Mouse (Mus musculus) right cerebral cortex, postnatal 4 days (tissue): ENCODE measurements at regions not wholly inside any gene's neighbourhood (a gene's known extent, or its start where the extent isn't known, plus 50 kb on each side); places are given as distances from the start of the nearest gene placed in this dataset.

Experiments
- DNase-seq: peaks from one replicate; pipeline ENCODE4 v3.0.0-alpha.2; 2022

DNA sequence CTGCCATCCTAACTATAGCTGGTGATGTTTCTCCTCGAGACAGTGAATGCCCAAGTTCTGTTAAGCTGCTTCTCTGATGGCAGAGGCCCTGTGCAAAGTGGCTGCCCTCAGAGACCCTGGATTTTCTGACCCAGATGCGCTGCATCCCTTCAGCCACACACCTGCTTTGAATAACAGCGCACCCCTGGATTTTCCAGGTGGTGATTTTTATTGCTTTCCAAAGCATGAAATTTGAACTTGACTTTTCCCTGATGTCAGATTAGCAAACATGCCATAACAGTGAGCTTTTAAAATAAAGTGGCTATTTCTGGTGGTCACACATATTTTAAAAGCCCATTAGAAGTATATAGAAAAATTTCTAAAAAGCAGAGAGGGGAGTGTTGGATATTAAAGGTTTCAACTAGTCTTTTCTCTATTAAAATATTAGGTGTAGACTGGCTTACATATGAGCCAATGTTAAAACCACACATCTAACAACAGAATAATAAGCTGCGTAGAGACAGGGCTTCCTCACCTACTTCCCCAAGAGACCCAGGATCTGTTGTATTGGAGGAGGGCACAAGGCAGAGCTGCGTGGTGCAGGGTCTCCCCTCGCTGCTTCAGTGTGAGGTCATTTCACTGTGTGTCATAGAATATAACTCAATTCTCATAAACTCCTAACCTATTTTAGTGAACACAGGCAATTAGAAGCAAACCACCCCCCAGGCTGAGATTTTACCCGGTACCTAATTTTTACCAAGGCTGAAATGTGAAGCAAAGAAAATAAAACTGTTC, 280.3 kb downstream of the Ccdc91 start:
- DNase-seq = no peak

DNA sequence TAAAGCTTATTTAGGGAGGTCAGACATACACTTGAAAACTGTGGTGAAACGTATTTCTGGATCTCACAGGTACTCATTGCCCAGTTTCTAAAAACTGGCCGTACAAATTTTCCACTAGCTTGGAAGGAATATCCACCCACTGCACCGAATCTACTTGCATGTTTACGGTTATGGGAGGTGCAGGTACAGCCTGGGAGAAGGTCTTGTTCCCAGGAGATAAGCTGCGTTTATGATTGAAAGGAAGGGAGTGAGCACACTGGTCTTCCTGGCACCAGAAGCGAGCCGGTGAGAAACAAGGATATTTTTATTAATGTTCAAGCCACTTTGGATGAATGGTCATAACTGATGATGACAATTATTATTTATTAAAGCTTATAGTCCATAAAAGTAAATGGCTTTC, 283.9 kb downstream of the Ccdc91 start:
- DNase-seq = no peak

DNA sequence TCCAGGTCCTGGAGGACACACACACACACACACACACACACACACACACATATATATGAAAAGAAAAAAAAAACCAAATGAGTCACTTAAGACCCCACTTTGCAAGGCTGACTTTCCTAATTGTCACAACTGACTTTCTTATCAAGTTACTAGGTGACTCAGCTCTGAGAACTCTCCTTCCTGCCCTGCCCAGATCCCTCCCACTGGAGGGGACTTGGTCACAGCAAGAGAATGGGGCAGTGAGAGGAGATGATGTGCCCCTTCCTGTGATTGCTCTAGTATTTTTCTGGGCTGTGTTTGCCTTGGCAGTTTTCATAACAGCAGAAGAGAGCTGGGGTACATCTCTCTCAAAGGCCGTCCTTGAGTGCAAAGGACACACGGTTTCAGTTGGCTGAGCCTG, 284.5 kb downstream of the Ccdc91 start:
- DNase-seq = no peak

DNA sequence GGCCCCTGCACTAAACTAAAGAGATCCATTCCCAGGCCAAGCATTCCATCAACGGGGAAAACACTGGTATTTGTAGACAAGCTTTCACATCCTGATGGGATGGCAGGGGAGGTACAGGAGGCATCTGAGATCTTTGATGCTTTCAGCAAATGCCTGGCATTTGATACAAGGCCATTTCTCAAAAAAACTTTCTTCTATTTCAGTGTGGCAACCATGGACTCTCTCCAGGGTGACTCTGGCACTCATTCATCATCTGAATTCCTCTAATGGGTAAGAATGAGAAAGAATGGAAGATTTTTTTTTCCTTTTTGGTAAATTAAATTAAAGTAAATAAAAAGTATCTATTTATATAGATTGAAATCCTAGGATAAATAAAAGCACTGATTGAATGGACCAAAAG, 281.8 kb upstream of the Far2 start:
- no peak for DNase-seq

DNA sequence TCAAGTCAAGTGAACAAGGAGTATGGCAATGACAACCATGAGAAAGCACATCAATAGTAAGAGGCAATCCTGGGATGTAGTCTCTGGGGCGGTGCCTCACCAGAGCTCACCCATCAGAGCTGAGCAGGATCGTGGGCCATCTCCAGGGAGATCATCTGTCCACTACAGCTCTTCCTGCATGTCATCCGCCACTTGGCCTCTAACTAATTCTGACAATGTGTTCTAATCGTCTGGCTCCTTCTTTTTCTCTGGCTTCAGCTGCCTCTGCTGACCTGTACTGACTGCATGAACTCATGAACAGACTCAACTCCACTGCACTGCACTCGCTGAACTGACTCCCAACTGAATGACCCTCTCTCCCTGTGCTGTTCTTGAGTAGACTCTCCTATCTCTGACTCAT, 277.9 kb upstream of the Far2 start:
- DNase-seq = no peak

DNA sequence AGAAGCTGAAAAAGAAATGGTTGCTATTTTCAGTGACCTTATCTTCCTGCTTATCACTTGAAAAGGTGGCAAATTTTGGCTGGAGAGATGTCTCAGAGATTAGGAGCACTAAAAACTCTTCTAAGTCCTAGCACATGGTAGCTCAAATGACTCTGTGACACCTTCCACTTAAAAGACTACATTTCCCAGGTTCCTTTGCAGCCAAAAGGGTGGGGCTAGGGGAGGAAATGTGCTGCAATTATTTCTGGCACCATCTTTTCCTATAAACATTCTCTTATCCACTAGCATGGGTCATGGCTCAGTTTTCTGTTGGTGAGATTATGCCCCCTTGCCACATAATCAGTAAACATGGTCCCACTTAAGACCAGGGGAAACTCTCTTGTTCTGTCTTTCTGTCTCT, 277.0 kb upstream of the Far2 start:
- DNase-seq = no peak

DNA sequence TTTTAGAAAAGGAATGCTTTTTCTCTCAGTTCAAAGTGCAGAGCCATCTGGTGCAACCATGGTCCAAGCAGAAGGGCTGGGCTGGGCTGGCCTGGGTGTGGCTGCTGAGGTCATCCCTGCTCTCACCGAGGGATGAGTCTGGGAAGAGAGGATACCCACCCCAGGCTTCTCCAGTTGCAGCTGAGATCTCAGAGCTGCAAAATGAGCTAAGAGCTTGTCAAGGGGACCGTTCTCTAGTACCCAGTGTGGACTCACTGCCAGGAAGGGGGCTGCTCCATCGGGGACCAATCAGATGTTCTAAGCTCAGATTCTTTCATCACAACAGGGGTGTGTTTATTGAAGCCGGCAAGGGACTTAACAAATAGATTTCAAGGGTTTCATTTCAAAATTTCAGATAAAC, 275.6 kb upstream of the Far2 start:
- DNase-seq = peak; percentile 33

DNA sequence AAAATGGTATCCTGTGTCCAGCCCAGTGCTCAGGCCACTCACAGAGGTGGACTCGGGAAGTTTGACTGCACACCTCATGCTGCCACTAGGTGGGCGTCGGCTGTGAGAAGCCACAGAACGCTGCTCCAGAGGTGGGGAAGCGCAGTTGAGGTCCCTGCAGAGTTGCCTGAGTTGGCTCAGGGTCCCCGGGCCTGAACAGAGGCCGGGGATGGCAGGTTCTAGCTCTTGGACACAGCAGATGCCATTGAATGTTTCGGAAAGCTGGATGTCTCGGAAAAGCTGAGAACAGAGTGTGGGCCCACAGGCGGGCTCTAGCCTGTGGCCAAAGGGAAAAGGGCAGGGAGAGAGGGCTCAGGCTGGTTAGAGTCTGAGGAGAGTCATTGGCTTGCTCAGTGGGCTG, 273.2 kb upstream of the Far2 start:
- no peak for DNase-seq

DNA sequence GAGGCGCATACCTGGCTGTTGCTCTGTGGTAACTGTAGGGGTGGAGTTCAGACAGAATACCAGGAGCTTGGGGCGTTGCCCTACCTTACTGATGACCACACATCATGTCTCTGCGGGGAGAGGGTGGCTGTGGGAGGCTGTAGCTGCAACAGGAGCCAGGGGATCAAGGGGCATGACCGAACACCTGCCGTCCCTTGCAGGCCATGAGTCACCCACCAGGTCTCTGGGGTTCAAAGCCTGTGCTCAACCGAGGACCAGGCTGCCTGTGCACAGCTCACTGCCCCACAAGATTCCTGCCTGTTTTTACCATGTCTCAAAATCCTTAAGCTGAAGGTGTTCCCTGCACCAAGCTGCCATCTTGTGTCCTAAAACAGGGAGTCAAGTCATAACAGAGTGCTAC, 272.4 kb upstream of the Far2 start:
- no peak for DNase-seq

DNA sequence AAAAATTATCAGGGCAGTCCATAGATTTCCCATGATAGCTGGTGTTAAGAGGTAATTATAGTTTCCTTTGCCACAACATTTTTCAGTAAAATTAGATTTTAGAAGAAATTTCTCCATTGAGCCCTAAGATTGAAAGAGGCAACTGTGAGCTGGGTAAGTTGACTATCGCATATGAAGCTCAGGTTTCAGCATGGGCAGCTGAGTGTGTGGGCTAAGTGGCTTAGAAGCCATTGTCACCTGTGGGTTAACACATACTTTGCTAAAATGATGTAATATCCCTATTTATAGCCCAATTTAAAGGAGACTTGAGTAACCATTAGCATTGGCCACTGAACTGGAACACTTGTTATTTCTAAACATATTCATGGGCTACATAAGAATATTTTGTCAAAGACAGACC, 267.6 kb upstream of the Far2 start:
- DNase-seq = no peak

DNA sequence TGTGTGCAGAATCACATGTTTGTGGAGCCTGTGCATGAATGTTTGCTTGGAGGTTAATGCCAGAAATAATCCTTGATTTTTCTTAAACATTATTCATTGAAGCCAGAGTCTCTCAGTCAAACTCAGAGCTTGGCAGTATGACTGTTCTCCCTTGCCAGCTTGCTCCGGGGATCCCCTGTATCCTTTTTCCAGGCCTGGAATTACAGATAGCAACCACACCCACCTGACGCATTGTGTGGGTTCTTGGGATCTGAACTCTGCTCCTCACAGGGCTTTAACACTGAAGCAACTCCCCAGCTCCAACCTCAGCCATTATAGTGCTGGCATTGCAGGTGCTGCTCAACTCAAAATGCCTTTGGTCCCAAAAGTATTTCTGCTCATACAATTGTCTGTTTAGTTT, 262.8 kb upstream of the Far2 start:
- DNase-seq = no peak

DNA sequence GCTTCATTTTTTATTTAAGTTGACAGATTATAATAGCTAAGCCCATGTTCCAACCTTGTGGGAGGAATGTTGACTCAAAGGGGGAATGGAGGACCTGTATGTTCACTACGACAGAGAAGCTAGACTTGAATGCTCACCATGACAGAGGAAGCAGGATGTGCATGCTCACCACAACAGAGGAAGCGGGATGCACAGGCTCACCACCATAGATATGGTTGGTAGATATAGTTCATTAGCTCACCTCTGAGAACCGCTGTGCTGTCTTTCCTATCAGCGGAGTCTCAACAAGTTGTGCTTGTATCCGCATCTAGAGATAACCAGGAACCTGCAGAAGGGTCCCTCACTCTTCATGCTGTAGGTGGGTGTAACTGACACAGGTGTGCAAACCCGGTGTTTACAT, 262.2 kb upstream of the Far2 start:
- no peak for DNase-seq

DNA sequence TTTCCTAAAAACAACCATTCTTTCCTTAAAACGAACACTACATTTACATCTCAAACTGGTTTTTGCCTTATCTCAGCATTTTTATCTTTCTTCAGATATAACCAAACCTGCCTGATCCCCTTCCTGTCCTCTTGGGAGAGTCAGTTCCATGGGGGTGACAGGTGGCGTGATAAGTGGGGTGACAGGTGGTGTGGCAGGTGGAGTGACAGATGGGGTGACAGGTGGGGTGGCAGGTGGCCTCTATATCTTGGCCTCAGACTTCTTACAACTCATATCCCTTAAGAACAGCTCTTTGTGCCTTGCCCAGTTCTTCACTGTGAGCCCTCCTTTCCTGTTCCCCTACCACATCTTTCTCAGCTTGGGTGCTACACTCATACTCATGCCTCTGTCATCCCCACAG, 259.0 kb upstream of the Far2 start:
- DNase-seq = no peak

DNA sequence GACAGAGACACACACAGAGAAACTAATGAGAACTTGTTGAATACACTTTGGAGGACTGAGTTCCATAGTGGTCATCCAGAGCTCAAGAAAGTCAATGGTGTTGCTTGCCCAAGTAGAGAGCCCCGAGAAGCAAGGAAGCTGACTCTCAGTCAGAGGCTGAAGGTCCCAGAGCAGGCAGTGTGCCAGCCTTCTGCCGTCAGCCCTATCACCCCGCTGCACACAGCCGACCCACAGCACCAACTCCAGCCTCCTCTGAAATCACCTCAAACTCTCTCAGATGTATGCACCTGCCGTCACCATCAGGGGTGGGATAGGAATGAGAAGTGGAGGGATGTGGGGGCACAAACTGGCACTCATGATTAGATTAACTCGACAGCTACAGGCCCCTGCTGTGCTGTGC, 257.9 kb upstream of the Far2 start:
- no peak for DNase-seq

DNA sequence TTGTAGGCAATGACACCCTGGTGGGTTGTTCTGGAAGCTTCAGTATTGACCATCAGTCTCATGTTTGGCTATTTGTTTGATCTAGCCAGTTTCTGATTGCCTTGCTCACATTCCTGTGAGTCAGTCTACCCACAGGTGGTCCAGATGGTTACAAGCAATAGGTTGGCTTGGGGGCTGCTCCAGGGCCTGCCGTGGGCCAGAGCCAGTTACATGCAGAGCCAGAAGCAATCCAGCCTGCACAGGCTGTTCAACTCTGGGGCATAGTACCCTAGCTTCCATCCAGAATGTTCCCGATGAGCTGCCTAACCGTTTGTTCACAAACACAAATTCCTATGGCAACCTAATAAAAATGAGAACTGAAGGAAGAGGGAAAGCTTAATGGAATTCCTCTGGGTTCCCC, 253.2 kb upstream of the Far2 start:
- no peak for DNase-seq

DNA sequence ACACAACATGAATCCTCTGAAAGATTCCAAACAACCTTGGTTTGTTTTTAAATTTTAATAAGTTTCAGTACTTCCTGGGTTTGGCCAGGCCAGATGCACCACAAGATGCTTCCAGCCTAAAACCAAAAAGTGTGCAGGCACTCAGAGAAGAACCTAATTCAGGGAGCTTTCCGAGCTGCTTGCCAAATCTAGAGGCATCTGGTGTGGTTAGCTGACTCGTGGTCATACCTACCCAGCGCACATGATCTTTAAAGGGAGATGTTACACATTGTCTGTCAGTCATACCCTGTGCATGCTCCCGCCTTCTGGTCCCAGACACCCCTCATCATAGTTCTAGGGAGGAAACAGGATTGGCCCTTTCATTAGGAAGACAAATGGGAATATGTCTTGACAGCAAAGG, 252.7 kb upstream of the Far2 start:
- DNase-seq = no peak

DNA sequence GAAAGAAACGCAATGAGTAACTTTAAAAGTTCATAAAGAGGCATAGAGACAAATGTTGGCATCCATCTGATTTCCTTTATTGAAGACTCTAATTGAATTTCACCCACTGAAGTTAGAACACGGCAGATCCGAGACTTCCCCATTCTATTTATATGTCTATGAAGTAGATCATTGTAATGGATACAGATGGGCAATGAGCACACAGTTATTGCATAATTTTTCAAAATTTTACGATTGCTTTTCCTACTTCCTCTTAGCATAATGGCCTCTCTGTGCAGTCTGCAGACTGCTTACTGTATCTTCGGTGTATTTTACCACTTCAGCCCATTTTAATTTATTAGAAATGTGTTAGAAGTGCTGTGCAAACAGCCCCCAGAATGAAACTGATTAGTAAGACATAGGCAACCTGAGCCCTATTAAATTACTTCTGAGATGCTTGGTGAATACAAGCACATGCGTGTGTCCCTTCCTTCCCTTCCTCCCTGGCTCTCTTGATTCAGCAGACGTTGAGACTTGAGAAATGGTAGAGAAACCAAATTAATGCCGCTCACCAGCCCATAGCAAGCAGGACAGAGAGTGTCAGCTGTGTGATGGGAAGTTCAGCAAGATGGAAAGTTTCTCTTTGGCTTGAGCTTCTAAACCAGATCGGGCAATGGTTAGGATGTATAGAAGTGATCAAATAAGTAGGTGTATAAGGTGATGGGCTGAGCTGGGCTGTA, 247.9 kb upstream of the Far2 start:
- DNase-seq = no peak

DNA sequence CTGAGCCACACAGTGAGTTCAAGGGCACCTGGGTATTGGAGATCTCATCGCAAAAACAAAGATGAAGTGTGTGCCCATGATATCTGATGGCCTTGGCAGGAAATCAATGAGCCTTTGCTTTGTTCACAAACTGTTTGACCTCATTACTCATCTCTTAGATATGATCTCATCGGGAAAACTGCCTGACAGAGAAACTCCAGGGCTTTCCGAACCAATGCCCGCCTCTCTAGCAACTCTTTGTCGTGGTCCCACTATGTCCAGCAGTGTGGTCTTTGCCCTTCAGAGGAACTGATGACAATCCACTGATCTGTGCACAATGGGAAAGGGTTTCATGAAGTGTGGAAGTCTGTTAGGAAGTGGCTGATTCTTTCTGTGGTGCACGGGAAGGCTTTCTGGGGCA, 247.2 kb upstream of the Far2 start:
- DNase-seq = no peak

DNA sequence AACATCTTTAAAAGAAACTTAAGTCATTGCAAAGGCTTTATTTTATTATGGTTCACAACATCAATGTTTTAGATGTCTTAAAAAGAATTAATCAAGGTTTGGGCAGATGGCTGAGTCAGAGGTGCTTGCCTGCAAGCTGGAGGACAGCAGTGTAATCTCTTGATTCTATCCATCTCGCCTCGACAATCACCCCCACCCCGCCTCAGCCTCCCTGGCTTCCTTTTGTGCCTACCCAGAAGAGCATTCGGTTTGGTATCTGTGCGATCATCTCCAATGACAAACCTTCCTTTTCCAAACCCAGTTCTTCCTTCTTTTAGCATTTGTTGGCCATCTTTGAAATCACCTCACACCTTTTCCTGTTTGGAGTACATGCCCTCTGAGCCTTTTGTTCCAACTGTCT, 246.2 kb upstream of the Far2 start:
- no peak for DNase-seq

DNA sequence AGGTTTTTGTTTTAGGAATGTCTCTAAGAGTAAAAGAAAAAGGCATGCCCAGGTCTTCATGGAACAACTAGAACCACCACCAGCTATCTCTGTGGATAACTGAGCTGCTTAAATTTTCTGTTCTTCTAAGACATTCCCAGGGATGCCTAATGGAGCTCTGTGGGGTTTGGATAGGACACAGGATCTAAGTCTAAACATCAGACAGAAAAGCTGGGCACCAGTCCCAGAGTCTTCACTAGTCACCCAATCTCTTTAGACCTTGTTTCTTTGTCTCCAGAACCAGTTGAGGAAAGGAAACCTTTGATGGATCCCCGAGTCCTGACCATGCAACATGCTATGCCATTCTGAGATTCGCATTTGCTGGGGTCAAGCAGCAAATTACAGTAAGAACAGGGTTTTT, 243.2 kb upstream of the Far2 start:
- no peak for DNase-seq

DNA sequence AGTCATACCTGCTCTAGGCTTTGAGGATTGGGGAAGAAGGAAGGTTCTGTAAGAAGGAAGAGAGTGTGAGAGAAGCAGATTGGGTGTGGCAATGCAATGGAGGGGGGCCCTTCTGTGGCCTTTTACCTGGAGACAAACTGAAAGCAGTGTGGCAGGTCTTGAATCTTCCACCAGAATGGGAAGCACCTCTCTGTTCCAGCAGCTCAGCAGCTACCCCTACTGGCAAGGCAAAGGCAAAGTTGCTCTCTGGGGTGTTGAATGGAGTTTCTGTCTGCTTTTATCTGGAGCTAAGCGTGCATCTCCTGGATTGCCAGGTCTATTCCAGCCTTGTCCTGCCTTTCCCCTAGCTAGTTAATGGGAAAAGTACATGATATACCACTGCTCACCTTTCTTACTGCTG, 236.3 kb upstream of the Far2 start:
- peak; percentile 51 for DNase-seq

DNA sequence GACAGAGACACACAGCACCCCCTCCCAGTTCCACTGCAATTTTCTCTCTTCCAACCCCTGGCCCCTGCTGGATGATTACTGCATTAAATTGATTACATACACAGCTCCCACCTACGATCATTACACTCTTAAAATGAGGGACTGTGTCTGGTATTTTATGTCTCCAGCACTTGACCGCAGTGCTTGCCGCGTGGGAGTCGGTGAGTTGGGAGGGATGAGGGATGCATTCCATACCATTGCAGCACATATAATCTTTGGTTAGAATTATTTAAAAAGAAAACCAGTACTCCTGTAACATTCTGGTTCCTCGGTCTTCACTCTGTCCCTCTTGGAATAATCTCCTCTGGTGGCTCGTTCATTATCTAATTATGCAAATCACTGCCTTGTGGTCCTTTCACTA, 230.2 kb upstream of the Far2 start:
- DNase-seq = no peak

DNA sequence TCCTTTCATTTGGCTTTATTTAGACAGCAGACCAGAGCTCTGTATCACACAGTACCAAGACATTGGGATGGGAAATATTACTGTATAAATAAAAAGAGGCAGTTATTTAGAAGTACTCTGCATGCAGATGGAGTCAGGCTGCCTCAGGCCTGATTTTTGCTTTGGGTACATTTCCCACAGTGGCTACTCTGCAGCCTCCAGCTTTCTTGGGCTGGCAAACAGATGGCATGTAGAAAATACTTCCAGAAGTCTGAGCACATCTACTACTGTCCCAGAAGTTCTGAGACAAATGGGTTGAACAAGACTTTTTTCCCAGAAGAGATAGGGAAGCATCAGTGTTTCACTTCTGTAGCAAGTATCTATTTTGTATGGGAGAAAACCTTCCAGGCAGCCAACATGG, 229.8 kb upstream of the Far2 start:
- DNase-seq = no peak

DNA sequence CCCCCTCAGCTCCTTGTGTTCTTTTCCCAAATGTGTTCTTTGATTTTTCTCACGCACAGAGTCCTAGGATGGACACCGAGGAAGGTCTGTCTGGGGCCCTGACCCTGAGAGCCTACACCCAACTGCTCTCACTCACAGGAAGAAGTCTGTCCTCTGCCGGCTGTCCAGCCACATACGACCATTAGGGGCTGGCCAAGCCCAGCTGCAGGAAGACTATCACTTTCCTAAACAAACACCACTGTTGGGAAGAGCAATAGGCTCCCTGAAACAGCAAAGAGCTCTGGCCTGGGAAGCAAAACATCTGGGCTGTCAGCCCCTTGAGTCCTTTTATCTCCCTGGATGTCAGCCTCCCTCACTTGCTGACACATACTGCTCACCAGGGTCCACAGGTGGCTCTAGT, 224.8 kb upstream of the Far2 start:
- DNase-seq = no peak

DNA sequence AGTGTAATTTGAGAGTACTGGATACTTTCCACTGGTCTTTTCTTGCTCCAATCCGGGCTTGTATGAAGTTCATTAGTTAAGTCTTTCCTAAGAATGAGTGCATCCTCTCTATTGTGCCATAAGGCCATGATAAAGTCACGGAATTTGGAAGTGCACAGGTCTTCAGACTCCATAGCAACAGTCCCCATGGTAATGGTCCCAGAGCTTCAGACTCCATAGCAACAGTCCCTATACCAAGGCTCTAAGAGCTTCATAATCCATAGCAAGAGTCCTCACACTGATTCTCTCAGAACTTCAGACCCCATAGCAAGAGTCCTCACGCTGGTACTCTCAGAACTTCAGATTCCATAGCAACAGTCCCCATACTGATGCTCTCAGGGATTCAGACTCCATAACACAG, 214.5 kb upstream of the Far2 start:
- no peak for DNase-seq
